Mouse (Mus musculus) heart, embryonic 11.5 days (tissue): ENCODE results near the gene Nme2. TPM values are rescaled to one million over a fixed set of nuclear protein-coding genes. Genes with fewer than 3 reads are reported as not detected.
A peak's percentile ranks its signal among the peaks of the same experiment; 100 is the strongest.

Experiments used
- ATAC-seq: fragments of 200-750 bp; cut with Nextera tagmentation; replicated peaks from 2 replicates; pipeline ENCODE4 v1.8.0; 2017; ENCODE audit warnings: moderate library complexity; ENCODE audit not compliant: insufficient number of reproducible peaks, low FRiP score, low TSS enrichment
- H3K27ac ChIP-seq: fragments of 300-500 bp; sonication (generic); 2 replicates; pipeline ENCODE4 v1.5.1; 2014; ENCODE audit warnings: mild to moderate bottlenecking, low read depth, low read length
- H3K27me3 ChIP-seq: fragments of 300-500 bp; sonication (generic); 2 replicates; pipeline ENCODE4 v1.6.1; 2014; ENCODE audit warnings: mild to moderate bottlenecking, low read length, mixed read lengths; ENCODE audit not compliant: control insufficient read depth, insufficient read depth
- H3K36me3 ChIP-seq: fragments of 300-500 bp; sonication (generic); 2 replicates; pipeline ENCODE4 v1.6.1; 2014; ENCODE audit warnings: mild to moderate bottlenecking, low read length, moderate library complexity, mixed read lengths; ENCODE audit not compliant: control insufficient read depth, insufficient read depth
- H3K4me1 ChIP-seq: fragments of 300-500 bp; sonication (generic); 2 replicates; pipeline ENCODE4 v1.6.1; 2014; ENCODE audit warnings: low read length; ENCODE audit not compliant: control insufficient read depth, insufficient read depth
- H3K4me2 ChIP-seq: fragments of 300-500 bp; sonication (generic); 2 replicates; pipeline ENCODE4 v1.6.1; 2014; ENCODE audit warnings: mild to moderate bottlenecking, moderate library complexity
- H3K4me3 ChIP-seq: fragments of 300-500 bp; sonication (generic); 2 replicates; pipeline ENCODE4 v1.5.1; 2014; ENCODE audit warnings: low read depth, low read length
- H3K9ac ChIP-seq: fragments of 300-500 bp; sonication (generic); 2 replicates; pipeline ENCODE4 v1.6.1; 2014; ENCODE audit warnings: mild to moderate bottlenecking, low read depth, low read length, moderate library complexity
- H3K9me3 ChIP-seq: fragments of 300-500 bp; sonication (generic); replicated peaks from 2 replicates; pipeline ENCODE4 v1.6.1; 2016; ENCODE audit warnings: low read length; ENCODE audit not compliant: control insufficient read depth
- WGBS: fragments of 180-500 bp; shearing (Covaris S2); extraction: QIAGEN DNeasy Blood & Tissue Kit; methylation state at CpG from one replicate; pipeline ENCODE4 v1.1.7; 2014; ENCODE audit not compliant: insufficient replicate concordance; 5-methylcytosine and 5-hydroxymethylcytosine counted together
- polyA plus RNA-seq: library from polyadenylated mRNA; unstranded; fragments of >200 nt; fragmentation: Nextera tagmentation; extraction: Ambion mirVana; gene quantifications from 2 replicates; pipeline ENCODE4 v1.2.1, GENCODE M21; 2014

Gene Nme2
- polyA plus RNA-seq, 1 experiment from 2014 or later = 277 TPM

- Histone ChIP-seq H3K9me3 (no peaks in the 10 kb centered on the region), H3K27ac (no peak overlapping the region), H3K9ac (no peak overlapping the region), H3K4me2 (no peak overlapping the region), H3K27me3 (no peaks in the 10 kb centered on the region), H3K36me3 (peaks cover 24% of the 10 kb centered on the region), H3K4me3 (no peak overlapping the region), H3K4me1 (peaks cover 10% of the 10 kb centered on the region)
- WGBS = 71% methylated on average over 4 of the region's 4 CpGs
- ATAC-seq = no peak
Measured at GRCm38 (mm10) chr11:93957746-93958145, 1.7 kb upstream of the Nme2 start.

GRCm38 (mm10) chr11:93957031-93957555, 1.0 kb upstream of the Nme2 start:
- no peak overlapping the region for H3K9ac ChIP-seq
- no peaks in the 10 kb centered on the region for H3K27me3 ChIP-seq
- peaks cover 10% of the 10 kb centered on the region for H3K4me1 ChIP-seq
- H3K36me3 ChIP-seq = peaks cover 22% of the 10 kb centered on the region
- ATAC-seq = no peak
- H3K27ac ChIP-seq = no peak overlapping the region
- 84% methylated on average over 2 of the region's 2 CpGs for WGBS
- no peak overlapping the region for H3K4me3 ChIP-seq
- no peaks in the 10 kb centered on the region for H3K9me3 ChIP-seq
- no peak overlapping the region for H3K4me2 ChIP-seq

- Histone ChIP-seq H3K9me3 (no peaks in the 10 kb centered on the region), H3K4me1 (peaks cover 10% of the 10 kb centered on the region), H3K9ac (peak overlapping the region; percentile 81), H3K4me3 (peak overlapping the region; percentile 59), H3K27me3 (no peaks in the 10 kb centered on the region), H3K4me2 (peak overlapping the region; percentile 81), H3K36me3 (peaks cover 22% of the 10 kb centered on the region), H3K27ac (peak overlapping the region; percentile 87)
- under 1% methylated on average over 66 of the region's 67 CpGs for whole genome bisulfite sequencing
- ATAC-seq = peak; percentile 96
Measured at GRCm38 (mm10) chr11:93955256-93956150, 556 bp downstream of the Nme2 start.

- Histone ChIP-seq H3K36me3 (peaks cover 18% of the 10 kb centered on the region), H3K9ac (peak overlapping the region; percentile 81), H3K4me3 (peak overlapping the region; percentile 59), H3K27me3 (no peaks in the 10 kb centered on the region), H3K4me1 (peaks cover 10% of the 10 kb centered on the region), H3K4me2 (peak overlapping the region; percentile 81), H3K27ac (peak overlapping the region; percentile 87), H3K9me3 (no peaks in the 10 kb centered on the region)
- 32% methylated on average over 13 of the region's 13 CpGs for WGBS
- no peak for ATAC-seq
Measured at GRCm38 (mm10) chr11:93954738-93955255, 1.3 kb downstream of the Nme2 start.

GRCm38 (mm10) chr11:93952376-93952775, 3.7 kb downstream of the Nme2 start:
- no peak overlapping the region for H3K4me3 ChIP-seq
- no peak overlapping the region for H3K4me2 ChIP-seq
- ATAC-seq = no peak
- no peaks in the 10 kb centered on the region for H3K27me3 ChIP-seq
- H3K36me3 ChIP-seq = peaks cover 20% of the 10 kb centered on the region
- no peak overlapping the region for H3K27ac ChIP-seq
- H3K9me3 ChIP-seq = no peaks in the 10 kb centered on the region
- H3K9ac ChIP-seq = no peak overlapping the region
- 72% methylated on average over 5 of the region's 5 CpGs for WGBS
- peaks cover 10% of the 10 kb centered on the region for H3K4me1 ChIP-seq

- no peak overlapping the region for H3K4me3 ChIP-seq
- WGBS = 83% methylated on average over 1 of the region's 1 CpGs
- peaks cover 20% of the 10 kb centered on the region for H3K36me3 ChIP-seq
Measured at GRCm38 (mm10) chr11:93950045-93950444, 6.0 kb downstream of the Nme2 start.

GRCm38 (mm10) chr11:93948887-93949567, 7.0 kb downstream of the Nme2 start:
- H3K27me3 ChIP-seq = no peaks in the 10 kb centered on the region
- peaks cover 20% of the 10 kb centered on the region for H3K36me3 ChIP-seq
- H3K9ac ChIP-seq = no peak overlapping the region
- no peaks in the 10 kb centered on the region for H3K9me3 ChIP-seq
- no peak overlapping the region for H3K4me2 ChIP-seq
- no peak overlapping the region for H3K27ac ChIP-seq
- no peak overlapping the region for H3K4me3 ChIP-seq
- no peak for ATAC-seq
- WGBS = 83% methylated on average over 9 of the region's 9 CpGs
- peaks cover 4% of the 10 kb centered on the region; the same call in 1 of the 2 replicates for H3K4me1 ChIP-seq

More at GRCm38 (mm10) chr11:93950045-93950444, 6.0 kb downstream of the Nme2 start:
- H3K27ac ChIP-seq = no peak overlapping the region
- H3K9me3 ChIP-seq = no peaks in the 10 kb centered on the region
- H3K9ac ChIP-seq = no peak overlapping the region
- no peaks in the 10 kb centered on the region for H3K27me3 ChIP-seq
- no peak for ATAC-seq
- H3K4me2 ChIP-seq = no peak overlapping the region
- H3K4me1 ChIP-seq = peaks cover 6% of the 10 kb centered on the region; the same call in 1 of the 2 replicates

- Histone ChIP-seq H3K9me3 (no peaks in the 10 kb centered on the region), H3K36me3 (peaks cover 5% of the 10 kb centered on the region)
Measured at GRCm38 (mm10) chr11:93944986-93945385, 11.1 kb downstream of the Nme2 start.

More at GRCm38 (mm10) chr11:93944986-93945385, 11.1 kb downstream of the Nme2 start:
- Histone ChIP-seq H3K27ac (no peak overlapping the region), H3K9ac (no peak overlapping the region), H3K4me3 (no peak overlapping the region), H3K4me2 (no peak overlapping the region), H3K4me1 (no peaks in the 10 kb centered on the region), H3K27me3 (no peaks in the 10 kb centered on the region)
- 83% methylated on average over 3 of the region's 3 CpGs for WGBS
- no peak for ATAC-seq
